Mouse (Mus musculus) megakaryocyte, embryonic 14.5 days (primary cell): ENCODE measurements around the gene Myo18b.

Experiments used
- FLI1 ChIP-seq: IDR thresholded peaks from 2 replicates; pipeline ENCODE4 v1.6.1; 2012; ENCODE audit warnings: low read length, inconsistent platforms, mixed read lengths
- GATA1 ChIP-seq: IDR thresholded peaks from 3 replicates; pipeline ENCODE4 v1.6.1; 2012; ENCODE audit warnings: mixed read lengths, low read length, inconsistent platforms, borderline replicate concordance

DNA sequence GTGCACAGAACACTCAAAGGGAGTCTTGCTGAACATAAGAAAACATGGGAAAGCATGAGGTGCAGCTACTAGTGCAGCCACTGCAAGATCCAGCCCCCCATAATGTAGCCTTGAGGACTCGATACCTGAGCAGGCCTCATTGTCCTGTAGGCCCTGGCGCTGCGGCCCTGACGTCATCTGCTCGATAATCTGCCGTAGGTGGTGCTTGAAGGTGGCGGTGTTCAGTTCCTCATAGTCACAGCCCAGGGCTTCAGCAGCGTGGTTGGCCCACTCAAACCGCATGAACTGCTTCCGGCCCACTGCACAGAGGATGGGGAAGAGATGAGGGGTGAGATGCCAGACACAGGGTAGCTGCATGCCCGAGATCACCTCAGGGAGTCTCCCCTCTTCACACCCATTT is 50.0 kb downstream of the Myo18b start:
- TF ChIP-seq GATA1 = no peak
- no peak for TF ChIP-seq FLI1
